Mouse (Mus musculus) monocyte, adult 2 months (primary cell): ENCODE results near the gene Ccdc69.

Experiments
- DNase-seq, 2 experiments: peaks; one replicate each; pipeline ENCODE4 v3.0.0; 2022; ENCODE audit warnings: low spot score in 2 of 2, low read depth in 1 of 2

The Ccdc69 gene

GRCm38 (mm10) chr11:55013802-55014201 lies 64.1 kb downstream of the Ccdc69 start:
- DNase-seq = no peak

- DNase-seq = peak; percentile 48 to 56
Observed at GRCm38 (mm10) chr11:55012551-55013521, 65.1 kb downstream of the Ccdc69 start.

- DNase-seq = no peak
Observed at GRCm38 (mm10) chr11:55011440-55011839, 66.5 kb downstream of the Ccdc69 start.

DNA sequence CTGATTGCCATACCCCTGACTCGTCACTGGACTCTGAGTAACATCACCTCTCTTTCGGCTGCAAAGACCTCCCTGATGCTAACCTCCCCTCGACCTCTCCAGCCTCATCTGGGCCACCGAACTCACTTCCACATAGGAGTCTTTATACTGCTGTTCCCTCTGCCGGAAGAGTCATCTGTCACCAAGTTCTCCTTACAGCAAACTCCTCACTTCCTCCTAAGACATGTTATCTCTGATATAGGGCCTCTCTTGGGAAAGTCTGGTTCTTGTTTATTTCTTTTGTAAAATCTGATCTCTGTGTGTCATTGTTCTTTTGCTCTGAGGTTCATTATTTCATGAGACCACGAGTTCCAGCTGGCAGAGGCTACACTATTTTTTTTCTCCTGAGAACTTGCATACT lies 69.7 kb downstream of the Ccdc69 start:
- peak; percentile 46 to 58 for DNase-seq

GRCm38 (mm10) chr11:55005684-55006083 lies 72.2 kb downstream of the Ccdc69 start:
- no peak for DNase-seq

DNA sequence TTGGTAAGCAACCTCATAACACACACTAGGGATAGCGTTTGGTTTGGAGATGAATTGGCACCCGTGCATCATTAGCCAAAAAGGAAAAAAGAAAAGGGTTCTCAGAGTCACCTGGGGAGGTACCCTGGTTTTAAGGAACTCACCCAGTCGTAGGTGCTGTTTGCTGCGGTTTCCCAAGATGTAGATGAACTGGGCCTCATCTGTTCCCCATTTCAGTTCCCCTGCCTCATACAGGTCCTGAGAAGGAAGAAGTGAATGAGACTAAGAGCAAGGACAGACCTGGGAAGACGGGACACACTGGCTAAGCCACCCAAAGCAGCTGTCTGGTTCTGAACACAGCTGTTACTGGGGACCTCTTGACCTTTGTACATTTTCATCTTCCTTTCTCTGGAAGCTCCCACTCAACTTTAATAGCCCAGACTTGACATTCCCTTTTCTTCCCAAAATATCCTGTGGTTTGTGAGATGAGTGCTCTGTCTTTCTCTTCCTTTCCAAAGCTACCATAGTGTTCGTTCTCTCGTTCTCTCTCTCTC lies 72.9 kb downstream of the Ccdc69 start:
- no peak for DNase-seq
